Comparison of ENCODE assay signal across 24 mouse cellular contexts in genomic region chr19:34730584-34730983, GRCm38 (mm10). TPM values are rescaled to one million over a fixed set of nuclear protein-coding genes. Genes with fewer than 3 reads are reported as not detected.
A peak's percentile ranks its signal among the peaks of the same experiment; 100 is the strongest.
DNase-seq lines count a peak whose midpoint lies in the region; ATAC-seq and TF ChIP-seq lines count a peak whose summit lies in the region.
"Had no signal": no experiment of that assay in that cellular context is flagged by ENCODE, and none has a peak within 500 bp of the region (broad histone marks: within the 10 kb centered on the region; RNA-seq: fewer than 3 reads in every experiment).

No protein-coding gene starts in this region.

- 90% methylated on average over 4 of the region's 4 CpGs for WGBS in heart, embryonic 11.5 days (ENCODE audit: insufficient replicate concordance)

- no peaks in the 10 kb centered on the region for H3K36me3 ChIP-seq in heart, embryonic 11.5 days (ENCODE audit: control insufficient read depth, insufficient read depth, low read length)
- H3K36me3 ChIP-seq: embryonic facial prominence, embryonic 13.5 days; embryonic facial prominence, embryonic 15.5 days; forebrain, embryonic 15.5 days; G1E had no signal

- DNase-seq in heart, adult 11 months: peak; percentile 67
- no peak for DNase-seq in cerebellum, postnatal 14 days
- DNase-seq in lung, postnatal 10 days: no peak
- DNase-seq: adrenal gland, adult 8-10 months; adrenal gland, postnatal 14 days; adrenal gland, postnatal 36 days; cerebellum, adult 11-12 months; cerebellum, adult 2 months; cerebellum, adult 9-10 months; cerebellum, postnatal 10 days; cerebellum, postnatal 36 days; embryo, embryonic 11 days; forebrain, postnatal 0 days had no signal

- peaks cover 14% of the 10 kb centered on the region for H3K4me1 ChIP-seq in heart, embryonic 11.5 days (ENCODE audit: control insufficient read depth, insufficient read depth, low read length)
- 0 out of 2 replicates have a peak, but pooled peaks cover 3% of the 10 kb centered on the region for H3K4me1 ChIP-seq in embryonic fibroblast, embryonic 13.5 days (ENCODE audit: control insufficient read depth, insufficient read depth, low read length)
- H3K4me1 ChIP-seq: embryonic facial prominence, embryonic 15.5 days; forebrain, embryonic 13.5 days; forebrain, embryonic 15.5 days had no signal

- H3K9me3 ChIP-seq in heart, embryonic 11.5 days (replicated peaks; ENCODE audit: control insufficient read depth, low read length): no peaks in the 10 kb centered on the region
- H3K9me3 ChIP-seq: embryonic facial prominence, embryonic 13.5 days; embryonic facial prominence, embryonic 15.5 days; forebrain, embryonic 13.5 days; forebrain, embryonic 15.5 days; G1E had no signal

- H3K4me2 ChIP-seq in heart, embryonic 11.5 days: no peak overlapping the region
- H3K4me2 ChIP-seq: embryonic facial prominence, embryonic 13.5 days; embryonic facial prominence, embryonic 15.5 days; forebrain, embryonic 13.5 days; forebrain, embryonic 15.5 days had no signal

- no peak for TF ChIP-seq POLR2A in embryonic fibroblast, embryonic 13.5 days (IDR thresholded peaks at IDR 0.05; ENCODE audit: low read depth, low read length)

- no peak for TF ChIP-seq CTCF in embryonic fibroblast, embryonic 13.5 days (IDR thresholded peaks at IDR 0.05; ENCODE audit: borderline replicate concordance, insufficient read depth, low read length)

- no peaks in the 10 kb centered on the region for H3K27me3 ChIP-seq in heart, embryonic 11.5 days (ENCODE audit: control insufficient read depth, insufficient read depth, low read length)
- H3K27me3 ChIP-seq: CH12.LX; embryonic facial prominence, embryonic 13.5 days; embryonic facial prominence, embryonic 15.5 days; forebrain, embryonic 13.5 days; forebrain, embryonic 15.5 days; Patski had no signal

- ATAC-seq in heart, embryonic 11.5 days (replicated peaks; ENCODE audit: insufficient number of reproducible peaks, low FRiP score, low TSS enrichment): no peak
- ATAC-seq: activated CD4-positive, CD25-positive, alpha-beta regulatory T cell, adult 4 months; CD4-positive, CD25-positive, alpha-beta regulatory T cell, adult 4 months; forebrain, embryonic 13.5 days; forebrain, embryonic 15.5 days; forebrain, postnatal 0 days; Patski had no signal

- no peak overlapping the region for H3K9ac ChIP-seq in heart, embryonic 11.5 days (ENCODE audit: low read depth, low read length)
- H3K9ac ChIP-seq: embryonic facial prominence, embryonic 13.5 days; embryonic facial prominence, embryonic 15.5 days; forebrain, embryonic 13.5 days; forebrain, embryonic 15.5 days; forebrain, postnatal 0 days had no signal

- H3K4me3 ChIP-seq in heart, embryonic 11.5 days (ENCODE audit: low read depth, low read length): no peak overlapping the region
- H3K4me3 ChIP-seq in embryonic fibroblast, embryonic 13.5 days (ENCODE audit: insufficient read depth, low read length): no peak overlapping the region
- H3K4me3 ChIP-seq: embryonic facial prominence, embryonic 13.5 days; embryonic facial prominence, embryonic 15.5 days; forebrain, embryonic 13.5 days; forebrain, embryonic 15.5 days had no signal

- H3K27ac ChIP-seq in heart, embryonic 11.5 days (ENCODE audit: low read depth, low read length): no peak overlapping the region
- peak overlapping the region; percentile 87 for H3K27ac ChIP-seq in embryonic fibroblast, embryonic 13.5 days (ENCODE audit: insufficient read depth, low read length)
- H3K27ac ChIP-seq: embryonic facial prominence, embryonic 13.5 days; embryonic facial prominence, embryonic 15.5 days; forebrain, embryonic 13.5 days; forebrain, embryonic 15.5 days had no signal

RNA-seq across cellular contexts. Expression of gene Slc16a12, which starts 16.5 kb away (rescaled TPM):
- polyA plus RNA-seq in heart, embryonic 11.5 days (2014; fragmentation: Nextera tagmentation; extraction: Ambion mirVana): 37.2 and 41.1 TPM in 2 replicates
- polyA plus RNA-seq in embryonic fibroblast, embryonic 13.5 days (2011; ENCODE audit: insufficient read length, low read depth, missing spikeins): 3.8 and 3.9 TPM in 2 replicates
- polyA plus RNA-seq: activated CD4-positive, CD25-positive, alpha-beta regulatory T cell, adult 4 months; CD4-positive, CD25-positive, alpha-beta regulatory T cell, adult 4 months; G1E had no signal
